Mouse (Mus musculus) lung, adult 2 months (tissue): ENCODE measurements around the gene Gm973. TPM values are rescaled to one million over a fixed set of nuclear protein-coding genes. Genes with fewer than 3 reads are reported as not detected.

Experiments used
- DNase-seq: peaks from one replicate; pipeline ENCODE4 v3.0.0; 2022
- H3K4me1 ChIP-seq: fragments of 200-500 bp; 2 replicates; pipeline ENCODE4 v1.6.1; 2011; ENCODE audit warnings: low read length; ENCODE audit not compliant: control insufficient read depth, insufficient read depth
- H3K4me3 ChIP-seq: fragments of 200-500 bp; replicated peaks from 2 replicates; pipeline ENCODE3; 2011; ENCODE audit warnings: low read depth, mild to moderate bottlenecking, control low read depth, low read length; ENCODE audit errors: extremely low read depth
- CTCF ChIP-seq: fragments of 200-500 bp; IDR thresholded peaks from 2 replicates; pipeline ENCODE4 v1.5.1; 2011; ENCODE audit warnings: mild to moderate bottlenecking, low read length, control low read depth; ENCODE audit not compliant: insufficient read depth
- POLR2A ChIP-seq: fragments of 200-500 bp; IDR thresholded peaks from 2 replicates; pipeline ENCODE4 v1.6.1; 2011; ENCODE audit warnings: low read depth, mild to moderate bottlenecking, control low read depth, low read length, borderline replicate concordance; ENCODE audit errors: extremely low read depth
- WGBS: fragments of 180-500 bp; shearing (Covaris S2); methylation state at CpG from one replicate; pipeline ENCODE4 v1.1.7; 2018; 5-methylcytosine and 5-hydroxymethylcytosine counted together
- polyA plus RNA-seq: library from polyadenylated mRNA; depleted of rRNA; stranded (reverse); fragments of >200 nt; gene quantifications from 2 replicates; pipeline ENCODE4 v1.2.3, GENCODE M21; 2012

The Gm973 gene
- polyA plus RNA-seq, 1 experiment: 2.5 TPM

DNA sequence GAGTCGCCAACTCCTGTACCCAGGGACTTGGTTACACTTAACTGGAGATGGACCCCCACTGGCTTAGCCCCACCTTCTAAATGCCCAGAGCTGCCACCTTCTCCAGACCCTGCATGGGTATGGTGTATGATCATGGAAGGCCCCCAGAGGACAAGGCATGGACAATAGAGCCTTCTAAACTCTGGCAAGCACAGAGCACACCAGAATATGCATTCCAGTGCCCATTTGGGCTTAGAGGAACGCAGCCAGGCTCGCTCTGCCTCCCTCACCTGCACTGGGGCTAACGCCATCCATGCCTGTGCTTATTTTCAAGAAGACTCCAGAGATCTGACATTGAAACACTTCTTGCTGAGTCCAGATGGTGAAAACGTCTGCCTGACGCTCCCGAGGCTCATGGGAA lies 50.2 kb downstream of the Gm973 start:
- H3K4me1 ChIP-seq: no peaks in the 10 kb centered on the region
- WGBS: 79% methylated on average over 7 of the region's 7 CpGs
- no peak for DNase-seq
- H3K4me3 ChIP-seq: no peak overlapping the region
- TF ChIP-seq CTCF (no peak), POLR2A (no peak)

DNA sequence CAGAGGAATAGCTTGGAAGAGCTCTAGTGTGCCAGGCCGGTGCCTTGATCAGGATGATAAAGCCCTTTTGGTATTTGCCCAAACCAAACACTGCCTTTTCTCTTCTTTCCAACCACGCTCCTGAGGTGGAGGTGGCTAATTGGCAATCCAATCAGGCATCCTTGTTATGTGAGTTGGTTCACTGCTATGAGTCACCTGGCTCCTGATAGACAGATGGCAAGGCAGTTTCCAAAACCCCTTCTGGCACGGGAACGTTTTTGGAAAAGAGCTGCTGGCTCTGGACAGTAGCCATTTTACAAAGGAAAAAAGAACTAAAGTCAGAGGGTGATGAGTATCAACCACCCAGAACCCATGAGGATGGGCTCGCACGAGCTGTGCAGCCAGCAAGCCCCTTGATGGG lies 50.9 kb downstream of the Gm973 start:
- no peak for DNase-seq
- no peaks in the 10 kb centered on the region for H3K4me1 ChIP-seq
- H3K4me3 ChIP-seq: no peak overlapping the region
- WGBS: 60% methylated on average over 6 of the region's 6 CpGs
- TF ChIP-seq CTCF (no peak), POLR2A (no peak)

- WGBS: 77% methylated on average over 4 of the region's 4 CpGs
- TF ChIP-seq POLR2A: no peak
- no peak for TF ChIP-seq CTCF
Observed at GRCm38 (mm10) chr1:59567521-59567920, 51.5 kb downstream of the Gm973 start.

GRCm38 (mm10) chr1:59568283-59568682 lies 52.2 kb downstream of the Gm973 start:
- Histone ChIP-seq H3K4me1 (no peaks in the 10 kb centered on the region), H3K4me3 (no peak overlapping the region)
- TF ChIP-seq POLR2A (no peak), CTCF (no peak)
- DNase-seq: no peak
- WGBS: 92% methylated on average over 1 of the region's 1 CpGs

More at GRCm38 (mm10) chr1:59567521-59567920, 51.5 kb downstream of the Gm973 start:
- no peaks in the 10 kb centered on the region for H3K4me1 ChIP-seq
- DNase-seq: no peak
- H3K4me3 ChIP-seq: no peak overlapping the region

DNA sequence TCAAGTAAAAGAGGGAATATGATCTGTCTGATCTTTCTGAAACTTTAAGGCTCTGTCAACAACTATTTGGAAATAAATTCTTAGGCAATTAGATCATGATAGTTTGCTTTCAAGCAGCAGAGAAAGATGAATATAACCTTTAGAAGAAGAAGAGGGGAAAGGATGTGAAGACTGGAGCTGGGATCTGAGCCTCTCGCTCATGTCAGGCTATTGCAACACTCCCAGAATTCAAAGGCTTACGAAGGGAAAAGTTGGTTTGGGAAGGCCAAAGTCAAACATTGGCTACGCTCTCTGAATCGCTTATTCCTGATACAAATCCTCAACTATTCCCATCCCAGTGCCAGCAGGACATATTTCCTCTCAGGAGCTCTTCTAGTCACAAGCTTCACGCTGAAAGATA lies 53.2 kb downstream of the Gm973 start:
- no peak overlapping the region for H3K4me3 ChIP-seq
- no peaks in the 10 kb centered on the region for H3K4me1 ChIP-seq
- TF ChIP-seq CTCF (no peak), POLR2A (no peak)
- WGBS: 76% methylated on average over 5 of the region's 5 CpGs
- no peak for DNase-seq

DNA sequence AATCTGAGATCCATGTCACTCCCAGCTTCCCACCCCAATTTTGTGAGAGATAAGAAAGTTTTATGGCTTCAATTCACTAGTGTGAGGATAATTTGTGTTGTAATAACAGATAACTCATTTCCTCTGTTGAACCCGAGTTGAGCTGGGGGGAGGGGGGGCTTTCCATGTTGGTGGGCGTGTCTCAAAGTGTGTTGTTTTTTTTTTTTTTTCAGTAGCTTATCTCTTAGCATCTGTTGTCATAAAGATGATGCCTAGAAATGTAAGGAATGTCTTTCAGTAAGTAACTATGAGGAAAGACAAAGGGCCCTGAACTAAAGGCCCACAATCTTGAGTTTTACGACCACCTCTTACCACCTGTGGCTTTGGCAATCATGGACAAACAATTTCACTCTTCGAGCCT lies 54.7 kb downstream of the Gm973 start:
- WGBS: 54% methylated on average over 4 of the region's 4 CpGs
- H3K4me1 ChIP-seq: no peaks in the 10 kb centered on the region
- H3K4me3 ChIP-seq: no peak overlapping the region
- DNase-seq: no peak
- TF ChIP-seq POLR2A (no peak), CTCF (no peak)

DNA sequence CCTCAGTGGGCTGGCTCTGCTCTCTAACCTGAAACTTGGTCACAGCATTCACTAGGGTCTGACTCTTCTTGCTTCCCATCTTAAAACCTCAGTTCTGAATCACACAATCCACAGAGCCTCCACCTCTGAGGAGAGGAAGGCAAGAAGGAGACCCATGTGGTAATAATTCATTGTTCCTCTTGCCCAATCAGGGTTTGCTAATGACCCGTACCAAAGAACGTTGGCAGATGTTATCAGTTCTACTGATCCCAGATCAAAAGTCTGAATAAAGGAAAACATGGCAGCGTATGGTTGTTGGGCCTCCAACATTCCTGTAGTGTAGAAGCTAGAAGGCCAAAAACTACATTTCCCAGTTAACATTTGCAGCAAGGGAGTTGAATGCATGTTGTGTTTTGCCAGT lies 55.4 kb downstream of the Gm973 start:
- Histone ChIP-seq H3K4me1 (no peaks in the 10 kb centered on the region), H3K4me3 (no peak overlapping the region)
- 77% methylated on average over 3 of the region's 3 CpGs for WGBS
- DNase-seq: no peak
- TF ChIP-seq POLR2A (no peak), CTCF (no peak)

GRCm38 (mm10) chr1:59573843-59574242 lies 57.8 kb downstream of the Gm973 start:
- DNase-seq: no peak
- WGBS: 92% methylated on average over 3 of the region's 3 CpGs
- TF ChIP-seq CTCF (no peak), POLR2A (no peak)
- H3K4me1 ChIP-seq: no peaks in the 10 kb centered on the region
- H3K4me3 ChIP-seq: no peak overlapping the region

GRCm38 (mm10) chr1:59574262-59575187 lies 58.5 kb downstream of the Gm973 start:
- no peak overlapping the region for H3K4me3 ChIP-seq
- 50% methylated on average over 21 of the region's 21 CpGs for WGBS
- no peak for DNase-seq
- H3K4me1 ChIP-seq: no peaks in the 10 kb centered on the region
- no peak for TF ChIP-seq POLR2A
- no peak for TF ChIP-seq CTCF

- TF ChIP-seq CTCF: no peak
- no peak for TF ChIP-seq POLR2A
- WGBS: 61% methylated on average over 4 of the region's 4 CpGs
Observed at GRCm38 (mm10) chr1:59578770-59579169, 62.7 kb downstream of the Gm973 start.

More at GRCm38 (mm10) chr1:59578770-59579169, 62.7 kb downstream of the Gm973 start:
- DNase-seq: no peak
- H3K4me1 ChIP-seq: 0 out of 2 replicates have a peak, but pooled peaks cover 2% of the 10 kb centered on the region
- no peak overlapping the region for H3K4me3 ChIP-seq
